Mouse (Mus musculus) heart, embryonic 12.5 days (tissue): ENCODE measurements around the gene Bicc1. TPM values are rescaled to one million over a fixed set of nuclear protein-coding genes. Genes with fewer than 3 reads are reported as not detected.

Experiments
- ATAC-seq: fragments of 200-750 bp; cut with Nextera tagmentation; 2 replicates; pipeline ENCODE4 v1.8.0; 2017; ENCODE audit warnings: moderate TSS enrichment, moderate library complexity; ENCODE audit not compliant: insufficient number of reproducible peaks, low FRiP score
- H3K27ac ChIP-seq: fragments of 300-500 bp; sonication (generic); 2 replicates; pipeline ENCODE4 v1.5.1; 2016; ENCODE audit warnings: mild to moderate bottlenecking, moderate library complexity; ENCODE audit not compliant: poor library complexity, severe bottlenecking
- H3K27me3 ChIP-seq: fragments of 300-500 bp; sonication (generic); replicated peaks from 2 replicates; pipeline ENCODE4 v1.6.1; 2016; ENCODE audit warnings: mild to moderate bottlenecking, moderate library complexity
- H3K36me3 ChIP-seq: fragments of 300-500 bp; sonication (generic); 2 replicates; pipeline ENCODE4 v1.6.1; 2016; ENCODE audit warnings: mild to moderate bottlenecking, moderate library complexity
- H3K4me1 ChIP-seq: fragments of 300-500 bp; sonication (generic); replicated peaks from 2 replicates; pipeline ENCODE4 v1.6.1; 2016; ENCODE audit warnings: mild to moderate bottlenecking
- H3K4me2 ChIP-seq: fragments of 300-500 bp; sonication (generic); 2 replicates; pipeline ENCODE4 v1.6.1; 2016; ENCODE audit warnings: mild to moderate bottlenecking, moderate library complexity
- H3K4me3 ChIP-seq: fragments of 300-500 bp; sonication (generic); 2 replicates; pipeline ENCODE4 v1.5.1; 2016; ENCODE audit warnings: mild to moderate bottlenecking
- H3K9ac ChIP-seq: fragments of 300-500 bp; sonication (generic); 2 replicates; pipeline ENCODE4 v1.6.1; 2016; ENCODE audit warnings: mild to moderate bottlenecking, moderate library complexity
- H3K9me3 ChIP-seq: fragments of 300-500 bp; sonication (generic); replicated peaks from 2 replicates; pipeline ENCODE4 v1.6.1; 2016; ENCODE audit warnings: mild to moderate bottlenecking, moderate library complexity
- WGBS: fragments of 180-500 bp; shearing (Covaris S2); methylation state at CpG from one replicate; pipeline ENCODE4 v1.1.7; 2016; 5-methylcytosine and 5-hydroxymethylcytosine counted together
- polyA plus RNA-seq: library from polyadenylated mRNA; unstranded; fragments of >200 nt; fragmentation: Nextera tagmentation; extraction: Ambion mirVana; gene quantifications from 2 replicates; pipeline ENCODE4 v1.2.1, GENCODE M21; 2016

The Bicc1 gene
- polyA plus RNA-seq, 1 experiment from 2014 or later: 21.7 TPM

DNA sequence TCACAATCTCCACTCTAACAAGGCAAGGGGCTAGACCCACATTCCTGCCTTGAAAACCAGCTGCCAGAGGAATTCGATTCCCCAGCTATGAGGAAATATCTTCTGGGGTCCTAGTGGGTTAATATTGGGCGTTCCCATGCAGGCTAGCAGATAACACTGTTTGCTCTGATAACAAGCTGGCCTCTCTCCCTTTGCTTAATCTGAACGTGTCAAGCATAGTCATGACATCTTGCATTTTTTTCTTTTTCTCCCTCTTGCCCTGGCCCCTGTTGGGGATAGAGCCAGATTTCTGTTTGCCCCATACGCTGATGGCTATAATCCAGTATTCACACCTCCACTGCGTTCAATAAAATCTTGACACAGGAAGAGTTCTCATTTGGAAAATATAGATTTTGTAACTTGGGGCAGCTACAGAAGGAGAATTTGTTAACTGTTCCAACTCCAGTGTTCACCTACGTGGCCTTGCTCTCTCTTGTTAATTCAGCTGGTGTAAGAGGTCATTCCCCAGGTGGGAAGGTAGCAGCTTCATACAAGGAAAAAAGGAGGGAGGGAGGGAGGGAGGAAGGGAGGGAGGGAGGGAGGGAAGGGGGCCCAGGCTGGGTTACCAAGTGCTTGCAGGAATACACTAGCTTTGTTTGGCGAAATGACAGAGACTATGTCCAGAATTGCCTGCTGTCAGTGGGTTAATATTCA, 24.0 kb upstream of the Bicc1 start:
- no peaks in the 10 kb centered on the region for H3K27me3 ChIP-seq
- no peak overlapping the region for H3K4me2 ChIP-seq
- WGBS: 23% methylated on average over 7 of the region's 7 CpGs
- H3K9ac ChIP-seq: no peak overlapping the region
- H3K4me1 ChIP-seq: peaks cover 17% of the 10 kb centered on the region
- H3K36me3 ChIP-seq: no peaks in the 10 kb centered on the region
- H3K4me3 ChIP-seq: no peak overlapping the region
- peak overlapping the region; percentile 22; the same call in 1 of the 2 replicates for H3K27ac ChIP-seq
- ATAC-seq: peak; percentile 30; the same call in 1 of the 2 replicates
- H3K9me3 ChIP-seq: peaks cover 5% of the 10 kb centered on the region

DNA sequence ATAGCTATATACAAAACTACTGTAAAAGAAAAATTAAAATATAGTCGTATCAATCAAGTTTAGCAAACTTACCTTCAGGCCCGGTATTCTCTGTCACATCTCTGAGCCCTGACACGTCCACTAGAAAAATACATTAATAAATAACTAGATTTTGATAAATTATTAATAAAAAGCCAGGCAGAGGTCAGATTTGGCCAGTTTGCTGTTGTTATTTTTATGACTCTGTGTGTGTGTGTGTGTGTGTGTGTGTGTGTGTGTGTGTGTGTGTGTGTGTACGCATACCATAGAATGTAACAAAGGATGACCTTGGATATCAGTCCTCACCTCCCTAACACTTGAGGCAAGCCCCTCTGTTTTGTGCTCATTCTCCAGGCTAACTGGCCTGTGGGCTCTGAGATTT, 22.4 kb upstream of the Bicc1 start:
- ATAC-seq: no peak
- H3K4me1 ChIP-seq: peaks cover 17% of the 10 kb centered on the region
- no peak overlapping the region for H3K9ac ChIP-seq
- H3K27ac ChIP-seq: no peak overlapping the region
- H3K36me3 ChIP-seq: no peaks in the 10 kb centered on the region
- no peaks in the 10 kb centered on the region for H3K27me3 ChIP-seq
- peaks cover 5% of the 10 kb centered on the region for H3K9me3 ChIP-seq
- H3K4me2 ChIP-seq: no peak overlapping the region
- WGBS: 84% methylated on average over 4 of the region's 4 CpGs
- H3K4me3 ChIP-seq: no peak overlapping the region

DNA sequence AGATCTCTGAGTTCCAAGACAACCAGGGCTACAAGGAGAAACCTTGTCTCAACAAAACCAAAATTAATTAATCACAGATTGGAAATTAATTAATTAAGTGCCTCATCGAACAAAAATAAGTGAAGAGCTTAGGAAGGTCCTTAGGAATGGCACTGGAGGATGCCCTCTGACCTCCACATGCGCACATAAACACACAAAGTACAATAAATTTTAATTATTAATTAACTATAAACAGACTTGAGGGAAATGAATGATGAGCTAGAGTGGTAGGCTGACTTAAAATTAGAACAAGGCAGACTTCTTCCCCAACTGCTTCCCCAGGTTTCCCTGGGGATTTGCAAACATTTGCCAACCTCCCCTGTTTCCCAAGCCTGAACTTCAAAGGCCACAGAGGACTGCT, 21.6 kb upstream of the Bicc1 start:
- no peak for ATAC-seq
- H3K9ac ChIP-seq: no peak overlapping the region
- no peaks in the 10 kb centered on the region for H3K36me3 ChIP-seq
- no peak overlapping the region for H3K27ac ChIP-seq
- no peak overlapping the region for H3K4me2 ChIP-seq
- H3K9me3 ChIP-seq: peaks cover 5% of the 10 kb centered on the region
- WGBS: 87% methylated on average over 2 of the region's 2 CpGs
- H3K27me3 ChIP-seq: no peaks in the 10 kb centered on the region
- H3K4me1 ChIP-seq: peaks cover 17% of the 10 kb centered on the region
- H3K4me3 ChIP-seq: no peak overlapping the region

DNA sequence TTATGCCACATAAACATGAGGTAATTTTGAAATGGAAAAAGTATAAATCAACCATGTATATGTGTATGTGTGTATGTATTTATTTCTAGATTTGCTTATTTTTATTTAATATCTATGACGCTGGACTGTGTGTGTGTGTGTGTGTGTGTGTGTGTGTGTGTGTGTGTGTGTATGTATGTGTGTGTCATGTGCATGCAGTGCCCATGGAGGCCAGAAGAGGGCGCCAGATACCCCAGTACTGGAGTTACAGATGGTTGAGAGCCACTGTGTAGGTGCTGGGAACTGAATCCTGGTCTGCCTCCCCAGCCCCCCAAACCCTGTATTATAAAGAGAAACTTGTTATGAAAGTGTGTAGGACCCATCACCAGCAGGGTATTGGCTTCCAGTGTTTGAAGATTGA, 20.6 kb upstream of the Bicc1 start:
- Histone ChIP-seq H3K27me3 (no peaks in the 10 kb centered on the region), H3K4me1 (peaks cover 17% of the 10 kb centered on the region), H3K4me3 (no peak overlapping the region), H3K9me3 (peaks cover 5% of the 10 kb centered on the region), H3K9ac (no peak overlapping the region), H3K4me2 (no peak overlapping the region), H3K27ac (no peak overlapping the region), H3K36me3 (no peaks in the 10 kb centered on the region)
- ATAC-seq: no peak
- 81% methylated on average over 2 of the region's 2 CpGs for WGBS

DNA sequence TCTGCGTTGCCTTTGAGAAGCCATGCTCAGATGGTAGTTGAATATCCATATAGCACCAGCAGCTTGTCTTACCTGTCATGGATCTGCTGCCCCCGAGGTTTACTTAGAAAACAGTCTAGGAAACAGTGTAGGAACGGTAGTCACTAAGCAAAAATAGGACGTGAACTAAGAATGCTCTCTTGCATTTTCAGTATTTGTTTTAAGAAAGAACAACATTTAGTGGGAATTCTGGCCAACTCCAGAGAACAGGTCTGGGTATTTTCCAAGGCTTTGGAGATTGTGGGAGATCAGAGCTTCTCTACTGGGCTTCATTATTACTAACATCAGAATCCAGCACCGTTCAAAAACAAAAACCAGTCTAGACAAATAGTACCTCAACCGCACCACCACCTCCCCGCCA, 17.7 kb upstream of the Bicc1 start:
- peaks cover 2% of the 10 kb centered on the region; the same call in 1 of the 2 replicates for H3K4me1 ChIP-seq
- no peak overlapping the region for H3K4me3 ChIP-seq
- no peak overlapping the region for H3K4me2 ChIP-seq
- no peak for ATAC-seq
- no peak overlapping the region for H3K9ac ChIP-seq
- H3K27ac ChIP-seq: no peak overlapping the region
- WGBS: 62% methylated on average over 7 of the region's 7 CpGs
- no peaks in the 10 kb centered on the region for H3K36me3 ChIP-seq
- no peaks in the 10 kb centered on the region for H3K27me3 ChIP-seq
- peaks cover 10% of the 10 kb centered on the region for H3K9me3 ChIP-seq

DNA sequence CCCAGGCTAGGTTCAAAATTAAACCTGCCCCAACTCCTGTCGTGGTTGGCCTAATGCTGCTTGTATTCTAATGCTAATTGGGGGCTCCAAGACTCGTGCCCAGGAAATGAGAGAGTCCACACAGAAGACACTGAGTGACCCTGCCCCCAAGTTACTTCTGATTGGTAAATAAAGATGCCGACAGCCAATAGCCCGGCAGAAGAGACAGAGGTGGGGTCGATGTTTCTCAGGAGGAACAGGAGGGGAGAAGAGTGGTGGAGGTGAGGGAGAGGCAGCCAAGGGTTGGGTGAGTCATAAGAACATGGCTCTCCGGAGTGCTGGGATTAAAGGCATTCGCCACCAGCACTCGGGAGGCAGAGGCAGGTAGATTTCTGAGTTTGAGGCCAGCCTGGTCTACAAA, 16.8 kb upstream of the Bicc1 start:
- Histone ChIP-seq H3K9me3 (peaks cover 11% of the 10 kb centered on the region), H3K9ac (no peak overlapping the region), H3K4me2 (no peak overlapping the region), H3K4me1 (no peaks in the 10 kb centered on the region), H3K36me3 (no peaks in the 10 kb centered on the region), H3K27me3 (no peaks in the 10 kb centered on the region), H3K27ac (no peak overlapping the region), H3K4me3 (no peak overlapping the region)
- ATAC-seq: no peak
- 77% methylated on average over 8 of the region's 8 CpGs for whole genome bisulfite sequencing

DNA sequence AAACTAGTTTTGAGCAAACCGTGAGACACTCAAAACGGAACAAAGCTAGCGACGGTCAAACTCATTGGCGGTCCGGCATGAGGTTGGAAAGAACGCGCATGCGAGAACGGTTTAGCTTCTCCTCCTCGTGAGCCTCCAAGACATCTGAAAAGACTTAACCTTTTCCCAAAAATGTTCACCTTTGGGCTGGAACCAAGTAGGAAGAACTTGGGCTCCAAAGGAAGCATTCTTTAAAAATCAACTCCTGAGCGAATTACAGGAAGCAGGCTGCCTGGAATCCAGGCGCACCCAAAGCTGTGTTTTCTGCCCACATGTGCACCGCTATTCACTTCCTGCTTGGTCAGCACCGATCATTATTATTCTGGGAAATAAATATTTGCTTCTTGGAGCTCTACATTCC, 15.8 kb upstream of the Bicc1 start:
- Histone ChIP-seq H3K9me3 (peaks cover 11% of the 10 kb centered on the region), H3K4me2 (no peak overlapping the region), H3K4me1 (no peaks in the 10 kb centered on the region), H3K4me3 (no peak overlapping the region), H3K27me3 (no peaks in the 10 kb centered on the region), H3K27ac (no peak overlapping the region), H3K9ac (no peak overlapping the region), H3K36me3 (no peaks in the 10 kb centered on the region)
- 92% methylated on average over 15 of the region's 15 CpGs for WGBS
- ATAC-seq: no peak

DNA sequence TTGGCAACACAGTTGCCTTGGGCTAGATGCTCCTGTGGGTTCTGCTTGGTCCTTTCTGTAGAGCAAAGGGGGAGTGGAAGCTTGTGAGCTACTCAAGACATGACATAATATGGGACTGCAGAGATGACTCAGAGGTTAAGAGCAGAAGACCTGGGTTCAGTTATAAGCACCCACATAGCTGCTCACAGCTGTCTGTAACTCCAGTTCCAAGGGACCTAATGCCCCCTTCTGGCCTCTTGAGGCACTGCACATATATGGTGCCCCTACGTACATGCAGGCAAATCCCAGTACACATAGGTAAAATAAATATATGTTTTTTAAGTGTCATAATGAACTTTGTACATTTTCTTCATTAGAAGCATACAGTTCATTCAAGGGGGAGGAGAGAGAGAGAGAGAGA, 11.9 kb upstream of the Bicc1 start:
- H3K4me1 ChIP-seq: peaks cover 8% of the 10 kb centered on the region
- ATAC-seq: no peak
- 94% methylated on average over 1 of the region's 1 CpGs for WGBS

DNA sequence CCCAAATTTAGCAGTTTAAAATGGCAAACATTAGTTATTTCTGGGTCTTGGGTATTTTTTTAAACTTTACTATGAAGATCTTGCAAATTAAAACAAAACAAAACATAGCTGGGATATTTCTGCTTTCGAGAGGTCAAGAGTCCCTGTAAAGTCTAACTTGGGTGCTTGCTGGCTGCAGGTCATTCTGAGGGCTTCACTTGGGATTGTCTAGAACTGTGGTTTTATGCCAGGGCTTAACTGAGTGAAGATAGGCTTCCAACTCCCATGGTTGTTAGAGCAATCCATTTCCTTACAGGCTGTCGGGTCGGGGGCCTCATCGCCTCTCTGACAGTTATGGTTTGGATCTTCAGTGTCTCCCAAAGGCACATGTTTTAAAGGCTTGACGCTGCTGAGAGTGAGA, 11.3 kb upstream of the Bicc1 start:
- ATAC-seq: no peak
- Histone ChIP-seq H3K4me3 (no peak overlapping the region), H3K27ac (no peak overlapping the region), H3K27me3 (no peaks in the 10 kb centered on the region), H3K36me3 (no peaks in the 10 kb centered on the region), H3K4me2 (no peak overlapping the region), H3K9me3 (peaks cover 8% of the 10 kb centered on the region; the same call in 1 of the 2 replicates), H3K4me1 (peaks cover 8% of the 10 kb centered on the region), H3K9ac (no peak overlapping the region)
- 90% methylated on average over 5 of the region's 5 CpGs for WGBS

More for the DNA sequence above, 11.9 kb upstream of the Bicc1 start:
- no peaks in the 10 kb centered on the region for H3K36me3 ChIP-seq
- no peak overlapping the region for H3K4me3 ChIP-seq
- H3K27me3 ChIP-seq: no peaks in the 10 kb centered on the region
- peaks cover 8% of the 10 kb centered on the region; the same call in 1 of the 2 replicates for H3K9me3 ChIP-seq
- H3K27ac ChIP-seq: no peak overlapping the region
- H3K9ac ChIP-seq: no peak overlapping the region
- no peak overlapping the region for H3K4me2 ChIP-seq

DNA sequence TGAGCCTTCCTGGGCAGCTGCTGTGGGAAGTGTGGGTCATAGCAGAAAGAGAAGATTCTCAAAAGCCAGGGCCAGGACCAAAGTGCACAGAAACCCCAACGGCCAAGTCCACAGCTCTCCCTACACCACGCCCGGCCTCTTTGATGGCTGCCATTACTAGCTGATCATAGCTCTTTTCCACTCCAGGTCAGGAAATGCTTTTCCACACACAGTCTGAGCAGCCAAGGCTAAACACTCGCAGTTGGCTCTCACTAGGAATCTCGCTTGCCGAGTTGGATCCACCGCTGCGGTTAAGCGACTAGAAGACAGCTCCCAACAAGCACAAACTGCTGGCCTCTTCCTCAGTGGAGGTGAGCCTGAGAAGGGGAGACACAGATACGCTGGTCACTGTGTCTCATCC, 10.3 kb upstream of the Bicc1 start:
- Histone ChIP-seq H3K27me3 (no peaks in the 10 kb centered on the region), H3K4me1 (peaks cover 8% of the 10 kb centered on the region), H3K9me3 (peaks cover 8% of the 10 kb centered on the region; the same call in 1 of the 2 replicates), H3K9ac (no peak overlapping the region), H3K4me3 (no peak overlapping the region), H3K36me3 (no peaks in the 10 kb centered on the region), H3K27ac (no peak overlapping the region), H3K4me2 (no peak overlapping the region)
- no peak for ATAC-seq
- WGBS: 75% methylated on average over 10 of the region's 10 CpGs

DNA sequence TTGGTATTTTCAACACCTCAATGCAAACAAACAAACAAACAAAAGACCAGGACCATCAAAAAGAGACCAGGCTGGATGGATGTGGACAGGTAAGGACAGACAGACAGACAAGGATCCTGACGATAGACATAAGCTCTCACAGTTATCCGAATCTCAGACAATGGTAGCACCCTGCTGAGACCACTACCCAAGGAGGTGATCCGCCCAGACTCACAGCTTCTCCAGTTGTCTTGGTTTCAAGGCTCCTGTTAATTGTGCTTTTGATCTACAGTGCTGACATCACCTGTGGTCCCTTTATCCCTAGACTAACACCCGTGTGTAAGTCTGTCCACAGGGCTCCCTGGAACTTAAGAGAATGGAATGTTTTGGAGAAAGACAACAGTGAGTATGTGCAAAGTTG, 9.7 kb upstream of the Bicc1 start:
- 45% methylated on average over 4 of the region's 4 CpGs for WGBS
- H3K27me3 ChIP-seq: no peaks in the 10 kb centered on the region
- ATAC-seq: no peak
- no peak overlapping the region for H3K4me2 ChIP-seq
- H3K4me1 ChIP-seq: peaks cover 8% of the 10 kb centered on the region
- H3K27ac ChIP-seq: no peak overlapping the region
- H3K9ac ChIP-seq: no peak overlapping the region
- no peak overlapping the region for H3K4me3 ChIP-seq
- H3K9me3 ChIP-seq: peaks cover 8% of the 10 kb centered on the region; the same call in 1 of the 2 replicates
- H3K36me3 ChIP-seq: no peaks in the 10 kb centered on the region

DNA sequence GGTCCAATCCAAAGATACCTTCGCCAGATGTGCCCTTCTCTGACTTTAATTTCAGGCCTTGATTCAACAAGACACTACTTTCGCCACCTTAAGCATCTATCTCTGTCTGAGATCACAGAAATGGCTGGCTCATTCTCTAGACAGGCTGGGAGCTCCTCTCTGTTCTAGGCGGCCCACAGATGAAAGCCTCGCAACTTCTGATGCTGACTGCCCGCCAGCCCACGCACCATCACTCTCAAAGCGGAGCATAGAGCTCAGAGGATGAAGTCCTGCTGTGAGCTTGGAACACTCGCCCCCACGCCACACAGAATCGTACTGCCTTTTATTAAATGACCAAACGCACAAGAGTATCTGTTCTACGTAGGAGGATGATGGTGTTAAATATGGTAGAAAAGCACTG, 949 bp upstream of the Bicc1 start:
- Histone ChIP-seq H3K27ac (no peak overlapping the region), H3K4me1 (0 out of 2 replicates have a peak, but pooled peaks cover 3% of the 10 kb centered on the region), H3K27me3 (peaks cover 14% of the 10 kb centered on the region), H3K4me2 (peak overlapping the region; percentile 93; the same call in 1 of the 2 replicates), H3K36me3 (no peaks in the 10 kb centered on the region), H3K4me3 (no peak overlapping the region), H3K9ac (no peak overlapping the region), H3K9me3 (0 out of 2 replicates have a peak, but pooled peaks cover 3% of the 10 kb centered on the region)
- no peak for ATAC-seq
- 82% methylated on average over 12 of the region's 12 CpGs for WGBS
